Mouse (Mus musculus): ENCODE results near the gene Adk. TPM values are rescaled to one million over a fixed set of nuclear protein-coding genes. Genes with fewer than 3 reads are reported as not detected.

Adk gene
- polyA plus RNA-seq (2015; fragmentation: Nextera tagmentation; extraction: Ambion mirVana) = 467 and 475 TPM in 2 replicates

- TF ChIP-seq CTCF (IDR thresholded peaks at IDR 0.05; ENCODE audit: low read depth) (no peak), EP300 (IDR thresholded peaks at IDR 0.05; ENCODE audit: low read depth) (peak; percentile 82; the same call in 1 of the 2 replicates)
- Histone ChIP-seq H3K4me2 (ENCODE audit: low read depth, low read length) (peak within 1 kb of the TSS; percentile 87), H3K4me3 (ENCODE audit: low read depth, low read length) (peak within 1 kb of the TSS; percentile 96), H3K27me3 (ENCODE audit: insufficient read depth, low read length) (no peaks in the 10 kb centered on the region), H3K9ac (replicated peaks) (peak within 1 kb of the TSS; percentile 93), H3K27ac (ENCODE audit: low read depth) (peak within 1 kb of the TSS; percentile 96), H3K36me3 (replicated peaks; ENCODE audit: insufficient read depth, low read length) (no peaks in the 10 kb centered on the region), H3K4me1 (ENCODE audit: insufficient read depth) (peaks cover 16% of the 10 kb centered on the region; the same call in 1 of the 2 replicates), H3K9me3 (ENCODE audit: low read length) (no peaks in the 10 kb centered on the region)
- peak; percentile 98 for DNase-seq
- peak; percentile 93 for ATAC-seq
- WGBS (ENCODE audit: insufficient replicate concordance) = under 1% methylated on average over 45 of the region's 48 CpGs
Observed at GRCm38 (mm10) chr14:21052112-21052780, at the start of gene Adk, which contains the start of gene Ap3m1. Gene Adk, plus strand, starts transcription at chr14:21052574. Gene Ap3m1, minus strand, starts transcription at chr14:21052508.

DNA sequence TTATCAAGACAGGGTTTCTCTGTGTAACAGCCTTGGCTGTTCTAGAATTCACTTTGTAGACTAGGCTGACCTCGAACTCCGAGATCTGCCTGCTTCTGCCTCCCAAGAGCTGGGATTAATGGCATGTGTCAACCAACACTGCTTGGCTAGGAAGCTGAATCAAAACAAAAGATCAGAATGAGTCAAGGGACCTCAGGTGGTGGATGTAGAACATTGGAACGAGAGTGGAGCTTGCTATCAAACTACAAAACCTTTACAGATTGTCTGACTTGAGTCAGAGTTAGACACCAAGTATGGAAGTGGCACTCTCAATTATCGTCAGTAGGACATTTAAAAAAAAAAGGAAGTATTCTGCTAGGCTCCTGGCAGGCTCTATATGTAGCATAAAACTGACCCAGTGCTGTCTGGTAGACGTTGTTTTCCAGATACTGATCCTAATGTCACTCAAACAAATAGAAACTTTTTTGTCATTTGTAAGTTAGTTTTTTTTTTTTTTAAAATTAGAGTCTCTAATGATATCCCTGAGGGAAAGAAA is 38.5 kb upstream of the Adk start:
- 66% methylated on average over 5 of the region's 5 CpGs for WGBS (ENCODE audit: insufficient replicate concordance)
- no peak for ATAC-seq
- H3K36me3 ChIP-seq (replicated peaks; ENCODE audit: insufficient read depth, low read length) = peaks cover 48% of the 10 kb centered on the region
- no peak overlapping the region for H3K4me2 ChIP-seq (ENCODE audit: low read depth, low read length)
- no peaks in the 10 kb centered on the region for H3K27me3 ChIP-seq (ENCODE audit: insufficient read depth, low read length)
- no peak for DNase-seq
- H3K9ac ChIP-seq (replicated peaks) = no peak overlapping the region
- H3K9me3 ChIP-seq (ENCODE audit: low read length) = no peaks in the 10 kb centered on the region
- H3K4me1 ChIP-seq (ENCODE audit: insufficient read depth) = no peaks in the 10 kb centered on the region
- no peak overlapping the region for H3K27ac ChIP-seq (ENCODE audit: low read depth)
- no peak for TF ChIP-seq CTCF (IDR thresholded peaks at IDR 0.05; ENCODE audit: low read depth)
- no peak for TF ChIP-seq EP300 (IDR thresholded peaks at IDR 0.05; ENCODE audit: low read depth)
- H3K4me3 ChIP-seq (ENCODE audit: low read depth, low read length) = no peak overlapping the region

- Histone ChIP-seq H3K9me3 (ENCODE audit: low read length) (no peaks in the 10 kb centered on the region), H3K36me3 (replicated peaks; ENCODE audit: insufficient read depth, low read length) (peaks cover 65% of the 10 kb centered on the region), H3K4me3 (ENCODE audit: low read depth, low read length) (no peak overlapping the region), H3K9ac (replicated peaks) (no peak overlapping the region), H3K4me2 (ENCODE audit: low read depth, low read length) (no peak overlapping the region), H3K27ac (ENCODE audit: low read depth) (no peak overlapping the region), H3K4me1 (ENCODE audit: insufficient read depth) (no peaks in the 10 kb centered on the region), H3K27me3 (ENCODE audit: insufficient read depth, low read length) (no peaks in the 10 kb centered on the region)
- 86% methylated on average over 5 of the region's 5 CpGs for WGBS (ENCODE audit: insufficient replicate concordance)
- no peak for DNase-seq
- no peak for TF ChIP-seq EP300 (IDR thresholded peaks at IDR 0.05; ENCODE audit: low read depth)
- TF ChIP-seq CTCF (IDR thresholded peaks at IDR 0.05; ENCODE audit: low read depth) = no peak
- ATAC-seq = no peak
Observed at GRCm38 (mm10) chr14:21017871-21018270, 34.5 kb upstream of the Adk start.

GRCm38 (mm10) chr14:21018977-21019376 is 33.4 kb upstream of the Adk start:
- Histone ChIP-seq H3K9me3 (ENCODE audit: low read length) (no peaks in the 10 kb centered on the region), H3K9ac (replicated peaks) (no peak overlapping the region), H3K36me3 (replicated peaks; ENCODE audit: insufficient read depth, low read length) (peaks cover 72% of the 10 kb centered on the region), H3K4me1 (ENCODE audit: insufficient read depth) (no peaks in the 10 kb centered on the region), H3K27ac (ENCODE audit: low read depth) (no peak overlapping the region), H3K27me3 (ENCODE audit: insufficient read depth, low read length) (no peaks in the 10 kb centered on the region), H3K4me2 (ENCODE audit: low read depth, low read length) (no peak overlapping the region), H3K4me3 (ENCODE audit: low read depth, low read length) (no peak overlapping the region)
- WGBS (ENCODE audit: insufficient replicate concordance) = 59% methylated on average over 3 of the region's 3 CpGs
- DNase-seq = no peak
- TF ChIP-seq EP300 (IDR thresholded peaks at IDR 0.05; ENCODE audit: low read depth) = no peak
- TF ChIP-seq CTCF (IDR thresholded peaks at IDR 0.05; ENCODE audit: low read depth) = peak; percentile 71
- no peak for ATAC-seq

- TF ChIP-seq CTCF (IDR thresholded peaks at IDR 0.05; ENCODE audit: low read depth) (no peak), EP300 (IDR thresholded peaks at IDR 0.05; ENCODE audit: low read depth) (no peak)
- ATAC-seq (no peak), DNase-seq (no peak)
- Histone ChIP-seq H3K4me3 (ENCODE audit: low read depth, low read length) (no peak overlapping the region), H3K27ac (ENCODE audit: low read depth) (no peak overlapping the region), H3K36me3 (replicated peaks; ENCODE audit: insufficient read depth, low read length) (peaks cover 74% of the 10 kb centered on the region), H3K4me2 (ENCODE audit: low read depth, low read length) (no peak overlapping the region), H3K9me3 (ENCODE audit: low read length) (no peaks in the 10 kb centered on the region), H3K27me3 (ENCODE audit: insufficient read depth, low read length) (no peaks in the 10 kb centered on the region), H3K4me1 (ENCODE audit: insufficient read depth) (no peaks in the 10 kb centered on the region), H3K9ac (replicated peaks) (no peak overlapping the region)
- 89% methylated on average over 8 of the region's 8 CpGs for WGBS (ENCODE audit: insufficient replicate concordance)
Observed at GRCm38 (mm10) chr14:21020435-21020834, 31.9 kb upstream of the Adk start.

- Histone ChIP-seq H3K9ac (replicated peaks) (no peak overlapping the region), H3K9me3 (ENCODE audit: low read length) (no peaks in the 10 kb centered on the region), H3K27ac (ENCODE audit: low read depth) (no peak overlapping the region), H3K4me2 (ENCODE audit: low read depth, low read length) (no peak overlapping the region), H3K4me3 (ENCODE audit: low read depth, low read length) (no peak overlapping the region), H3K4me1 (ENCODE audit: insufficient read depth) (peaks cover 3% of the 10 kb centered on the region; the same call in 1 of the 2 replicates), H3K36me3 (replicated peaks; ENCODE audit: insufficient read depth, low read length) (peaks cover 78% of the 10 kb centered on the region), H3K27me3 (ENCODE audit: insufficient read depth, low read length) (no peaks in the 10 kb centered on the region)
- no peak for TF ChIP-seq EP300 (IDR thresholded peaks at IDR 0.05; ENCODE audit: low read depth)
- ATAC-seq (no peak), DNase-seq (no peak)
Observed at GRCm38 (mm10) chr14:21027542-21027941, 24.8 kb upstream of the Adk start.
